Mouse (Mus musculus) erythroblast, embryonic 14.5 days (primary cell): ENCODE data around the gene Mtmr12. TPM values are rescaled to one million over a fixed set of nuclear protein-coding genes. Genes with fewer than 3 reads are reported as not detected.

Source experiments
- H3K27me3 ChIP-seq: 2 replicates; pipeline ENCODE4 v1.6.1; 2012; ENCODE audit warnings: inconsistent platforms; ENCODE audit not compliant: control insufficient read depth
- H3K36me3 ChIP-seq: 2 replicates; pipeline ENCODE4 v1.6.1; 2012; ENCODE audit warnings: mild to moderate bottlenecking, inconsistent platforms; ENCODE audit not compliant: control insufficient read depth
- H3K4me1 ChIP-seq: 2 replicates; pipeline ENCODE4 v1.6.1; 2012; ENCODE audit warnings: inconsistent platforms; ENCODE audit not compliant: control insufficient read depth
- H3K4me3 ChIP-seq: replicated peaks from 2 replicates; pipeline ENCODE3; 2012; ENCODE audit warnings: moderate library complexity, mild to moderate bottlenecking, inconsistent platforms
- H3K9me3 ChIP-seq: 2 replicates; pipeline ENCODE4 v1.6.1; 2012; ENCODE audit warnings: low read length, inconsistent platforms, mixed read lengths; ENCODE audit not compliant: control insufficient read depth
- GATA1 ChIP-seq: IDR thresholded peaks from 2 replicates; pipeline ENCODE4 v1.6.1; 2012; ENCODE audit warnings: low read length, inconsistent platforms, mixed read lengths
- TAL1 ChIP-seq: IDR thresholded peaks from 3 replicates; pipeline ENCODE4 v1.6.1; 2012; ENCODE audit warnings: low read length, inconsistent platforms, mixed read lengths
- polyA plus RNA-seq: library from polyadenylated mRNA; stranded (reverse); fragments of >175 nt; gene quantifications from 2 replicates; pipeline ENCODE4 v1.2.3, GENCODE M21; 2012

The Mtmr12 gene
- polyA plus RNA-seq, 1 experiment = 0.16 TPM

- H3K36me3 ChIP-seq = peaks cover 49% of the 10 kb centered on the region
- peaks cover 36% of the 10 kb centered on the region for H3K4me1 ChIP-seq
- TF ChIP-seq TAL1 (no peak), GATA1 (no peak)
- no peaks in the 10 kb centered on the region for H3K27me3 ChIP-seq
- H3K4me3 ChIP-seq = no peak overlapping the region
- H3K9me3 ChIP-seq = no peaks in the 10 kb centered on the region
Observed at GRCm38 (mm10) chr15:12231462-12231861, 26.6 kb downstream of the Mtmr12 start.

- H3K36me3 ChIP-seq = peaks cover 58% of the 10 kb centered on the region
- H3K4me3 ChIP-seq = no peak overlapping the region
- H3K4me1 ChIP-seq = peaks cover 31% of the 10 kb centered on the region
- no peaks in the 10 kb centered on the region for H3K27me3 ChIP-seq
- TF ChIP-seq TAL1 = no peak
- no peak for TF ChIP-seq GATA1
- H3K9me3 ChIP-seq = no peaks in the 10 kb centered on the region
Observed at GRCm38 (mm10) chr15:12232429-12232828, 27.6 kb downstream of the Mtmr12 start.

- Histone ChIP-seq H3K9me3 (no peaks in the 10 kb centered on the region), H3K36me3 (peaks cover 64% of the 10 kb centered on the region), H3K4me1 (peaks cover 29% of the 10 kb centered on the region), H3K4me3 (no peak overlapping the region), H3K27me3 (no peaks in the 10 kb centered on the region)
- no peak for TF ChIP-seq GATA1
Observed at GRCm38 (mm10) chr15:12233021-12233420, 28.2 kb downstream of the Mtmr12 start.

GRCm38 (mm10) chr15:12235559-12235958, 30.7 kb downstream of the Mtmr12 start:
- no peak for TF ChIP-seq GATA1
- TF ChIP-seq TAL1 = no peak
- Histone ChIP-seq H3K4me1 (peaks cover 13% of the 10 kb centered on the region), H3K4me3 (no peak overlapping the region), H3K36me3 (peaks cover 81% of the 10 kb centered on the region), H3K9me3 (no peaks in the 10 kb centered on the region), H3K27me3 (no peaks in the 10 kb centered on the region)

GRCm38 (mm10) chr15:12235983-12236382, 31.2 kb downstream of the Mtmr12 start:
- no peaks in the 10 kb centered on the region for H3K9me3 ChIP-seq
- H3K4me1 ChIP-seq = peaks cover 11% of the 10 kb centered on the region
- H3K27me3 ChIP-seq = no peaks in the 10 kb centered on the region
- TF ChIP-seq GATA1 = no peak
- no peak for TF ChIP-seq TAL1
- H3K4me3 ChIP-seq = no peak overlapping the region
- peaks cover 83% of the 10 kb centered on the region for H3K36me3 ChIP-seq

- Histone ChIP-seq H3K27me3 (no peaks in the 10 kb centered on the region), H3K4me1 (peaks cover 11% of the 10 kb centered on the region), H3K4me3 (no peak overlapping the region), H3K36me3 (peaks cover 76% of the 10 kb centered on the region), H3K9me3 (no peaks in the 10 kb centered on the region)
- TF ChIP-seq GATA1 (no peak), TAL1 (no peak)
Observed at GRCm38 (mm10) chr15:12236961-12237360, 32.1 kb downstream of the Mtmr12 start.

- no peak overlapping the region for H3K4me3 ChIP-seq
- H3K36me3 ChIP-seq = peaks cover 75% of the 10 kb centered on the region
- no peaks in the 10 kb centered on the region for H3K9me3 ChIP-seq
- peaks cover 11% of the 10 kb centered on the region for H3K4me1 ChIP-seq
- H3K27me3 ChIP-seq = no peaks in the 10 kb centered on the region
- TF ChIP-seq GATA1 (no peak), TAL1 (no peak)
Observed at GRCm38 (mm10) chr15:12237539-12237938, 32.7 kb downstream of the Mtmr12 start.

- H3K4me3 ChIP-seq = no peak overlapping the region
- peaks cover 73% of the 10 kb centered on the region for H3K36me3 ChIP-seq
- H3K9me3 ChIP-seq = no peaks in the 10 kb centered on the region
- TF ChIP-seq GATA1 (no peak), TAL1 (no peak)
- peaks cover 11% of the 10 kb centered on the region for H3K4me1 ChIP-seq
- no peaks in the 10 kb centered on the region for H3K27me3 ChIP-seq
Observed at GRCm38 (mm10) chr15:12238337-12238736, 33.5 kb downstream of the Mtmr12 start.

- Histone ChIP-seq H3K4me3 (no peak overlapping the region), H3K36me3 (peaks cover 78% of the 10 kb centered on the region)
Observed at GRCm38 (mm10) chr15:12240705-12241328, 36.0 kb downstream of the Mtmr12 start.

GRCm38 (mm10) chr15:12243792-12244191, 39.0 kb downstream of the Mtmr12 start:
- Histone ChIP-seq H3K36me3 (peaks cover 69% of the 10 kb centered on the region), H3K27me3 (no peaks in the 10 kb centered on the region), H3K4me1 (peaks cover 27% of the 10 kb centered on the region), H3K9me3 (no peaks in the 10 kb centered on the region), H3K4me3 (no peak overlapping the region)
- TF ChIP-seq TAL1 (no peak), GATA1 (no peak)

More at GRCm38 (mm10) chr15:12240705-12241328, 36.0 kb downstream of the Mtmr12 start:
- peaks cover 22% of the 10 kb centered on the region for H3K4me1 ChIP-seq
- no peaks in the 10 kb centered on the region for H3K27me3 ChIP-seq
- H3K9me3 ChIP-seq = no peaks in the 10 kb centered on the region
- no peak for TF ChIP-seq TAL1
- TF ChIP-seq GATA1 = no peak
